In the genomic region with DNA sequence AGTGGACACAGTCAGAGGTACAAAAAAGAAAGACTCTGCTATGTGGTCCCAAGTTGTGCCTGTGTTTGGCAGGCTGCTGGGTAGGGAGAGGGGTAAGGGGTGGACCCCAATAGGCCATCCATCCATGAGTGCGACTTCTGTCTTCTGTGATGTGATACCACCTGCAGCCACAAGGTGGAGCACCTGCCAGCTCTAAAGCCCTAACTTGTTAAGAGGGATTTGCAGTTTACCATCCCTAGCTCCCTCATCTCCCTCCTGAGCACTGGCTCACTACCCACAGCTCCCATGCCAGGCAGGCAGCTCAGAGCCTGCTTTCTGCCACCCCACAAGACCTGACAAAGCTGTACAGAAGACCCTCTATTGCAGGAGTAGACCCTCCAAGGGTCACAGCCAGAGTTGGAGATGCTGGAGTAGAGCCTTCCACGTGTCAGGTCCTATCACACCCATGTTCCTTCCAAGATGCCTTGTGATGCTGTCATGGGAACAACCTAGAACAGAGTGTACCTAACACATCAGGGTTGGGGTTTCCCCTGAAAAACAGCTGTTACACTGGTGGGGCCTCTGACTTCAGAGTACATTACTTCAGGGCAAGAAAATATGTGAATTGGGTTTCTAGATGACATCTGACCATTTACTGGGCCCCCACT, we compare ENCODE assay signal across 8 mouse cellular contexts. TPM values are rescaled to one million over a fixed set of nuclear protein-coding genes. Genes with fewer than 3 reads are reported as not detected.
DNase-seq lines count a peak whose midpoint lies in the region; ATAC-seq and TF ChIP-seq lines count a peak whose summit lies in the region.

No protein-coding gene starts in this region.

- no peak for TF ChIP-seq EP300 in MEL (IDR thresholded peaks at IDR 0.05; ENCODE audit: low read depth in 1 of 2, low read length in 2 of 2)

- intact Hi-C loops in heart, postnatal 14 days (cut with DNase I): loop anchor here (1.0 kb wide), 1 partner anchor 70 kb away; no protein-coding TSS in a partner anchor

- H3K79me2 ChIP-seq in MEL (ENCODE audit: control insufficient read depth, insufficient read depth, low read length, poor library complexity): peaks cover 4% of the 10 kb centered on the region

- ATAC-seq in erythroid progenitor cell, adult 5-6 weeks (replicated peaks; ENCODE audit: low FRiP score, poor library complexity, severe bottlenecking): peak; percentile 63

- H3K4me3 ChIP-seq in MEL (ENCODE audit: control insufficient read depth in 1 of 2, insufficient read depth in 1 of 2, low read depth in 2 of 2, low read length in 2 of 2): no peak overlapping the region

- no peak overlapping the region for H3K9ac ChIP-seq in MEL (ENCODE audit: control insufficient read depth, low read depth, low read length, poor library complexity, severe bottlenecking)

- TF ChIP-seq POLR2A in MEL (IDR thresholded peaks at IDR 0.05; ENCODE audit: control insufficient read depth in 1 of 2, insufficient read depth in 1 of 2, low read depth in 1 of 2, low read length in 2 of 2, poor library complexity in 1 of 2): no peak
- TF ChIP-seq POLR2A in brain, embryonic 14.5 days (IDR thresholded peaks at IDR 0.05; ENCODE audit: borderline replicate concordance, extremely low read depth, insufficient read depth, insufficient read length, poor library complexity, severe bottlenecking): no peak

- 0 out of 2 replicates have a peak overlapping the region, but pooled peaks have one; percentile 24 for H3K27ac ChIP-seq in MEL (ENCODE audit: control insufficient read depth, low read depth, low read length)

- peak; percentile 76 for TF ChIP-seq RAD21 in MEL (IDR thresholded peaks at IDR 0.05; ENCODE audit: low read depth, low read length)

- H3K4me1 ChIP-seq in MEL (ENCODE audit: control insufficient read depth in 1 of 2, insufficient read depth in 2 of 2, low read length in 2 of 2): peaks cover 6 to 23% of the 10 kb centered on the region in 2 experiments; a peak in 2 of 4 replicates

- H3K36me3 ChIP-seq in MEL (ENCODE audit: control insufficient read depth in 1 of 2, insufficient read depth in 2 of 2, low read length in 2 of 2): peaks cover 0 to 8% of the 10 kb centered on the region in 2 experiments; a peak in 2 of 4 replicates

- DNase-seq in MEL (ENCODE audit: low read depth, low spot score): peak; percentile 87
- peak; percentile 91 for DNase-seq in brain, embryonic 14.5 days (ENCODE audit: low read depth)
- DNase-seq in heart, postnatal 14 days: peak; percentile 84 to 91
- peak; percentile 84 to 88 for DNase-seq in layer of hippocampus, postnatal 14 days (ENCODE audit: low spot score in 2 of 2)
- DNase-seq in lung, postnatal 25 days (ENCODE audit: low spot score): peak; percentile 73
- peak; percentile 89 for DNase-seq in right cerebral cortex, postnatal 14 days
- peak; percentile 69 to 74 for DNase-seq in urinary bladder, postnatal 36 days (ENCODE audit: low spot score in 2 of 2)

- TF ChIP-seq CTCF in MEL (IDR thresholded peaks at IDR 0.05 in 2 of 3, conservative IDR thresholded peaks at IDR 0.05 in 1 of 3; ENCODE audit: control insufficient read depth in 1 of 3, insufficient read depth in 1 of 3, low read depth in 2 of 3, low read length in 3 of 3, poor library complexity in 1 of 3, severe bottlenecking in 1 of 3): peak; percentile 79 to 85 (median 83)
- peak; percentile 90 for TF ChIP-seq CTCF in brain, embryonic 14.5 days (IDR thresholded peaks at IDR 0.05; ENCODE audit: borderline replicate concordance, extremely low read depth, insufficient read depth, insufficient read length)

- no peaks in the 10 kb centered on the region for H3K27me3 ChIP-seq in MEL (ENCODE audit: control insufficient read depth in 1 of 2, insufficient read depth in 2 of 2, low read length in 2 of 2)

- H3K9me3 ChIP-seq in MEL (replicated peaks; ENCODE audit: insufficient read depth, low read length): no peaks in the 10 kb centered on the region

TF ChIP-seq in MEL, 35 proteins besides CTCF, POLR2A, EP300 and RAD21:
- TF ChIP-seq SMC3 (IDR thresholded peaks at IDR 0.05; ENCODE audit: low read depth, low read length): peak; percentile 89
- 0 out of 2 replicates have a peak, but pooled peaks have one; percentile 17 for TF ChIP-seq MYC (IDR thresholded peaks at IDR 0.05; ENCODE audit: low read depth, low read length)
- TF ChIP-seq POLR2AphosphoS2 (IDR thresholded peaks at IDR 0.05; ENCODE audit: low read length): no peak
- TF ChIP-seq GATA1 (IDR thresholded peaks at IDR 0.05; ENCODE audit: low read depth, low read length): no peak
- 0 out of 2 replicates have a peak, but pooled peaks have one; percentile 30 for TF ChIP-seq SIN3A (IDR thresholded peaks at IDR 0.05; ENCODE audit: low read length)
- no peak for TF ChIP-seq BHLHE40 (IDR thresholded peaks at IDR 0.05; ENCODE audit: borderline replicate concordance, low read depth, low read length)
- TF ChIP-seq ZC3H11A (IDR thresholded peaks at IDR 0.05; ENCODE audit: low read depth, low read length): peak; percentile 70

RNA-seq across cellular contexts. Expression of a gene that starts 3.5 kb away (rescaled TPM):
- total RNA-seq in MEL (2012; rRNA removed): 34.1 and 43.1 TPM in 2 replicates
- 10 to 100 TPM; 35.2 to 38.0 TPM for polyA plus RNA-seq in MEL (2012; ENCODE audit: insufficient read depth in 1 of 2, insufficient read length in 2 of 2, low read depth in 1 of 2, low replicate concordance in 2 of 2, missing spikeins in 1 of 2)
- 64.7 and 74.6 TPM in 2 replicates for polyA plus RNA-seq in brain, embryonic 14.5 days (2012; rRNA removed)
- 10.8 and 16.8 TPM in 2 replicates for total RNA-seq in erythroid progenitor cell, adult 5-6 weeks (2015; ENCODE audit: low replicate concordance)
- 18.9 and 37.5 TPM in 2 replicates for total RNA-seq in erythroid progenitor cell, adult 5-6 weeks (2017; ENCODE audit: low replicate concordance)
- 10 to 100 TPM; 32.4 to 35.0 TPM for total RNA-seq in heart, postnatal 14 days (2021)
- total RNA-seq in layer of hippocampus, postnatal 14 days (2021): 10 to 100 TPM; 26.5 to 28.4 TPM

RNA-seq across cellular contexts. Expression of a gene that starts 20.4 kb away (rescaled TPM):
- total RNA-seq in MEL (2012; rRNA removed): 0.12 and 0.16 TPM in 2 replicates
- polyA plus RNA-seq in MEL (2012; ENCODE audit: insufficient read depth in 1 of 2, insufficient read length in 2 of 2, low read depth in 1 of 2, low replicate concordance in 2 of 2, missing spikeins in 1 of 2): under 1 TPM in 1 of 2 experiments, not detected in 1; 0.42 TPM
- 17.6 and 21.3 TPM in 2 replicates for polyA plus RNA-seq in brain, embryonic 14.5 days (2012; rRNA removed)
- 1.1 and 1.3 TPM in 2 replicates for total RNA-seq in erythroid progenitor cell, adult 5-6 weeks (2015; ENCODE audit: low replicate concordance)
- 0.30 and 0.39 TPM in 2 replicates for total RNA-seq in erythroid progenitor cell, adult 5-6 weeks (2017; ENCODE audit: low replicate concordance)
- 10 to 100 TPM in 1 of 2 experiments, 1 to 10 TPM in 1; 10.0 to 11.5 TPM for total RNA-seq in heart, postnatal 14 days (2021)
- total RNA-seq in layer of hippocampus, postnatal 14 days (2021): 1 to 10 TPM; 5.5 to 5.8 TPM
